ENCODE assay signal across 28 mouse cellular contexts in genomic region chr17:57243650-57244370, GRCm38 (mm10). TPM values are rescaled to one million over a fixed set of nuclear protein-coding genes. Genes with fewer than 3 reads are reported as not detected.
DNase-seq lines count a peak whose midpoint lies in the region; ATAC-seq and TF ChIP-seq lines count a peak whose summit lies in the region.
"Had no signal": no experiment of that assay in that cellular context is flagged by ENCODE, and none has a peak within 500 bp of the region (broad histone marks: within the 10 kb centered on the region; RNA-seq: fewer than 3 reads in every experiment).

No protein-coding gene starts in this region.

- no peak for TF ChIP-seq CTCF in liver, adult 2 months (IDR thresholded peaks at IDR 0.05; ENCODE audit: low read depth, low read length)

- 43% methylated on average over 10 of the region's 10 CpGs for WGBS in liver, adult 2 months
- 61% methylated on average over 10 of the region's 10 CpGs for WGBS in liver, embryonic 11.5 days
- WGBS in neural tube, embryonic 12.5 days = 78% methylated on average over 10 of the region's 10 CpGs
- WGBS in neural tube, embryonic 15.5 days = 82% methylated on average over 10 of the region's 10 CpGs

- ATAC-seq in liver, embryonic 11.5 days (replicated peaks; ENCODE audit: low FRiP score) = no peak
- no peak for ATAC-seq in neural tube, embryonic 12.5 days (ENCODE audit: low FRiP score, low read depth)
- no peak for ATAC-seq in neural tube, embryonic 15.5 days (ENCODE audit: low FRiP score)
- ATAC-seq: activated CD4-positive, CD25-positive, alpha-beta regulatory T cell, adult 4 months; CD4-positive, CD25-positive, alpha-beta regulatory T cell, adult 4 months; forebrain, embryonic 15.5 days; hindbrain, postnatal 0 days; inflammation-experienced regulatory T-cells, adult 6 months; intestine, embryonic 16.5 days had no signal

- no peaks in the 10 kb centered on the region for H3K79me2 ChIP-seq in liver, adult 2 months (ENCODE audit: control insufficient read depth, insufficient read depth, low read length)

- no peak overlapping the region for H3K9ac ChIP-seq in liver, adult 2 months (ENCODE audit: low read depth, low read length)
- no peak overlapping the region for H3K9ac ChIP-seq in liver, embryonic 11.5 days (ENCODE audit: low read depth, low read length)
- 0 out of 2 replicates have a peak overlapping the region, but pooled peaks have one; percentile 13 for H3K9ac ChIP-seq in neural tube, embryonic 12.5 days
- H3K9ac ChIP-seq in neural tube, embryonic 15.5 days (replicated peaks) = no peak overlapping the region
- H3K9ac ChIP-seq: forebrain, embryonic 15.5 days; heart, embryonic 12.5 days; heart, embryonic 15.5 days; hindbrain, embryonic 14.5 days had no signal

- no peaks in the 10 kb centered on the region for H3K36me3 ChIP-seq in liver, adult 2 months (ENCODE audit: control insufficient read depth, insufficient read depth, low read length)
- H3K36me3 ChIP-seq in liver, embryonic 11.5 days (ENCODE audit: control insufficient read depth, insufficient read depth, low read length) = peaks cover 13% of the 10 kb centered on the region
- peaks cover 21% of the 10 kb centered on the region for H3K36me3 ChIP-seq in neural tube, embryonic 12.5 days
- peaks cover 14% of the 10 kb centered on the region for H3K36me3 ChIP-seq in neural tube, embryonic 15.5 days

- TF ChIP-seq POLR2A in liver, adult 2 months (IDR thresholded peaks at IDR 0.05; ENCODE audit: extremely low read depth, insufficient read depth, low read length) = no peak

- H3K4me1 ChIP-seq in liver, adult 2 months (ENCODE audit: control insufficient read depth, insufficient read depth, low read length) = peaks cover 14% of the 10 kb centered on the region
- peaks cover 6% of the 10 kb centered on the region for H3K4me1 ChIP-seq in liver, embryonic 11.5 days (replicated peaks; ENCODE audit: control insufficient read depth, insufficient read depth, low read length)
- peaks cover 12% of the 10 kb centered on the region for H3K4me1 ChIP-seq in neural tube, embryonic 12.5 days
- H3K4me1 ChIP-seq in neural tube, embryonic 15.5 days = peaks cover 21% of the 10 kb centered on the region

- peak; percentile 2 for DNase-seq in gastrocnemius, postnatal 14 days
- DNase-seq in gastrocnemius, postnatal 36 days = no peak
- peak; percentile 76 for DNase-seq in liver, adult 2 months (ENCODE audit: extremely low read depth, low read depth, low spot score)
- DNase-seq in liver, embryonic 11.5 days (ENCODE audit: low spot score) = no peak
- no peak for DNase-seq in frontal cortex, postnatal 36 days (ENCODE audit: low spot score in 2 of 2)
- DNase-seq: adrenal gland, postnatal 10 days; adrenal gland, postnatal 36 days; cerebellum, adult 18-20 months; cerebellum, adult 9-10 months; cerebellum, postnatal 14 days; gastrocnemius, postnatal 25 days; heart, adult 18-20 months; heart, postnatal 10 days; heart, postnatal 4 days had no signal

- intact Hi-C loops in gastrocnemius, postnatal 14 days (cut with DNase I; ENCODE audit: low total_unique reads) = no loop called here
- intact Hi-C loops in gastrocnemius, postnatal 36 days (cut with DNase I) = no loop called here

- no peaks in the 10 kb centered on the region for H3K27me3 ChIP-seq in liver, adult 2 months (ENCODE audit: control insufficient read depth, insufficient read depth, low read length)
- H3K27me3 ChIP-seq in liver, embryonic 11.5 days (replicated peaks; ENCODE audit: control insufficient read depth, insufficient read depth, low read length) = no peaks in the 10 kb centered on the region
- no peaks in the 10 kb centered on the region for H3K27me3 ChIP-seq in neural tube, embryonic 12.5 days (replicated peaks)
- no peaks in the 10 kb centered on the region for H3K27me3 ChIP-seq in neural tube, embryonic 15.5 days (replicated peaks)
- H3K27me3 ChIP-seq: forebrain, embryonic 15.5 days; heart, embryonic 12.5 days; heart, embryonic 15.5 days had no signal

- no peak overlapping the region for H3K4me3 ChIP-seq in liver, adult 2 months (ENCODE audit: insufficient read depth, low read depth, low read length)
- H3K4me3 ChIP-seq in liver, embryonic 11.5 days (ENCODE audit: low read depth, low read length) = no peak overlapping the region
- no peak overlapping the region for H3K4me3 ChIP-seq in neural tube, embryonic 12.5 days
- H3K4me3 ChIP-seq in neural tube, embryonic 15.5 days (replicated peaks) = no peak overlapping the region
- H3K4me3 ChIP-seq: forebrain, embryonic 10.5 days; forebrain, embryonic 15.5 days; heart, embryonic 12.5 days; heart, embryonic 15.5 days had no signal

- no peaks in the 10 kb centered on the region for H3K9me3 ChIP-seq in liver, embryonic 11.5 days (ENCODE audit: control insufficient read depth, low read length)
- H3K9me3 ChIP-seq in neural tube, embryonic 12.5 days = peaks cover 3% of the 10 kb centered on the region; the same call in 1 of the 2 replicates
- no peaks in the 10 kb centered on the region for H3K9me3 ChIP-seq in neural tube, embryonic 15.5 days (replicated peaks)
- H3K9me3 ChIP-seq: forebrain, embryonic 15.5 days had no signal

- H3K4me2 ChIP-seq in liver, embryonic 11.5 days = no peak overlapping the region
- no peak overlapping the region for H3K4me2 ChIP-seq in neural tube, embryonic 12.5 days (replicated peaks)
- no peak overlapping the region for H3K4me2 ChIP-seq in neural tube, embryonic 15.5 days
- H3K4me2 ChIP-seq: forebrain, embryonic 15.5 days; heart, embryonic 12.5 days; heart, embryonic 15.5 days; hindbrain, embryonic 14.5 days had no signal

- no peak overlapping the region for H3K27ac ChIP-seq in liver, adult 2 months (replicated peaks; ENCODE audit: insufficient read depth, low read depth, low read length)
- H3K27ac ChIP-seq in liver, embryonic 11.5 days (ENCODE audit: low read depth, low read length) = no peak overlapping the region
- H3K27ac ChIP-seq in neural tube, embryonic 12.5 days = no peak overlapping the region
- H3K27ac ChIP-seq in neural tube, embryonic 15.5 days (replicated peaks) = no peak overlapping the region
- H3K27ac ChIP-seq: forebrain, embryonic 10.5 days; forebrain, embryonic 15.5 days; heart, embryonic 15.5 days; hindbrain, embryonic 14.5 days; hindbrain, postnatal 0 days had no signal

RNA-seq across cellular contexts. Expression of gene Gpr108, which starts 4.4 kb away (rescaled TPM):
- 10 to 100 TPM; 21.8 to 24.6 TPM for total RNA-seq in gastrocnemius, postnatal 14 days (2021)
- total RNA-seq in gastrocnemius, postnatal 36 days (2021) = 10 to 100 TPM; 20.5 to 22.6 TPM
- total RNA-seq in liver, adult 2 months (2014; rRNA removed) = 10.7 and 11.7 TPM in 2 replicates
- 19.3 and 23.7 TPM in 2 replicates for polyA plus RNA-seq in liver, adult 2 months (2012; rRNA removed)
- polyA plus RNA-seq in liver, embryonic 11.5 days (2014; fragmentation: Nextera tagmentation; extraction: Ambion mirVana) = 26.5 and 30.7 TPM in 2 replicates
- polyA plus RNA-seq in neural tube, embryonic 12.5 days (2016; fragmentation: Nextera tagmentation; extraction: Ambion mirVana) = 24.2 and 24.3 TPM in 2 replicates
- polyA plus RNA-seq in neural tube, embryonic 15.5 days (2015; fragmentation: Nextera tagmentation; extraction: Ambion mirVana) = 23.3 and 27.6 TPM in 2 replicates

RNA-seq across cellular contexts. Expression of gene Trip10, which starts 5.4 kb away (rescaled TPM):
- 10 to 100 TPM; 69.4 to 75.6 TPM for total RNA-seq in gastrocnemius, postnatal 14 days (2021)
- 100 to 1,000 TPM; 142 to 152 TPM for total RNA-seq in gastrocnemius, postnatal 36 days (2021)
- total RNA-seq in liver, adult 2 months (2014; rRNA removed) = 4.6 and 5.1 TPM in 2 replicates
- polyA plus RNA-seq in liver, adult 2 months (2012; rRNA removed) = 4.8 and 7.2 TPM in 2 replicates
- polyA plus RNA-seq in liver, embryonic 11.5 days (2014; fragmentation: Nextera tagmentation; extraction: Ambion mirVana) = 25.5 and 25.9 TPM in 2 replicates
- 19.7 and 20.6 TPM in 2 replicates for polyA plus RNA-seq in neural tube, embryonic 12.5 days (2016; fragmentation: Nextera tagmentation; extraction: Ambion mirVana)
- 9.3 and 15.9 TPM in 2 replicates for polyA plus RNA-seq in neural tube, embryonic 15.5 days (2015; fragmentation: Nextera tagmentation; extraction: Ambion mirVana)

RNA-seq across cellular contexts. Expression of gene C3, which starts 15.9 kb away (rescaled TPM):
- 1 to 10 TPM in 1 of 2 experiments, under 1 TPM in 1; 0.60 to 1.2 TPM for total RNA-seq in gastrocnemius, postnatal 14 days (2021)
- total RNA-seq in gastrocnemius, postnatal 36 days (2021) = 10 to 100 TPM; 11.8 TPM
- 5,384 and 7,708 TPM in 2 replicates for total RNA-seq in liver, adult 2 months (2014; rRNA removed)
- polyA plus RNA-seq in liver, adult 2 months (2012; rRNA removed) = 3,773 and 3,833 TPM in 2 replicates
- 71.7 and 82.8 TPM in 2 replicates for polyA plus RNA-seq in liver, embryonic 11.5 days (2014; fragmentation: Nextera tagmentation; extraction: Ambion mirVana)
- polyA plus RNA-seq in neural tube, embryonic 12.5 days (2016; fragmentation: Nextera tagmentation; extraction: Ambion mirVana) = 0.68 and 0.97 TPM in 2 replicates
- 3.7 and 4.0 TPM in 2 replicates for polyA plus RNA-seq in neural tube, embryonic 15.5 days (2015; fragmentation: Nextera tagmentation; extraction: Ambion mirVana)

RNA-seq across cellular contexts. Expression of gene Vav1, which starts 35.1 kb away (rescaled TPM):
- under 1 TPM; 0.66 to 0.93 TPM for total RNA-seq in gastrocnemius, postnatal 14 days (2021)
- total RNA-seq in gastrocnemius, postnatal 36 days (2021) = 1 to 10 TPM in 1 of 2 experiments, under 1 TPM in 1; 0.54 to 1.4 TPM
- 2.7 and 2.9 TPM in 2 replicates for total RNA-seq in liver, adult 2 months (2014; rRNA removed)
- 1.3 and 1.9 TPM in 2 replicates for polyA plus RNA-seq in liver, adult 2 months (2012; rRNA removed)
- 18.7 and 20.6 TPM in 2 replicates for polyA plus RNA-seq in liver, embryonic 11.5 days (2014; fragmentation: Nextera tagmentation; extraction: Ambion mirVana)
- polyA plus RNA-seq in neural tube, embryonic 12.5 days (2016; fragmentation: Nextera tagmentation; extraction: Ambion mirVana) = 1.8 and 2.0 TPM in 2 replicates
- 1.6 and 10.9 TPM in 2 replicates for polyA plus RNA-seq in neural tube, embryonic 15.5 days (2015; fragmentation: Nextera tagmentation; extraction: Ambion mirVana)
- polyA plus RNA-seq: C2C12 had no signal

RNA-seq across cellular contexts. Expression of gene Tnfsf14, which starts 49.8 kb away (rescaled TPM):
- total RNA-seq in gastrocnemius, postnatal 14 days (2021) = not detected
- under 1 TPM in 1 of 2 experiments, not detected in 1; 0.18 TPM for total RNA-seq in gastrocnemius, postnatal 36 days (2021)
- total RNA-seq in liver, adult 2 months (2014; rRNA removed) = 0.27 and 0.28 TPM in 2 replicates
- 0.42 and 0.75 TPM in 2 replicates for polyA plus RNA-seq in liver, adult 2 months (2012; rRNA removed)
- 0.73 and 1.2 TPM in 2 replicates for polyA plus RNA-seq in liver, embryonic 11.5 days (2014; fragmentation: Nextera tagmentation; extraction: Ambion mirVana)
- polyA plus RNA-seq in neural tube, embryonic 12.5 days (2016; fragmentation: Nextera tagmentation; extraction: Ambion mirVana) = 0.10 and 0.28 TPM in 2 replicates
- 0.37 TPM in 1 of 2 replicates, not detected in the other for polyA plus RNA-seq in neural tube, embryonic 15.5 days (2015; fragmentation: Nextera tagmentation; extraction: Ambion mirVana)
- total RNA-seq: gastrocnemius, adult 18-20 months; gastrocnemius, postnatal 25 days; heart, postnatal 10 days; heart, postnatal 4 days; hindbrain, postnatal 0 days had no signal
- polyA plus RNA-seq: C2C12; forebrain, embryonic 15.5 days; heart, embryonic 15.5 days; hindbrain, postnatal 0 days had no signal

Comparison
In these comparisons a context has a peak if more than half of its experiments do, and no peak if none do; other contexts are left out.
1. DNase-seq: peak in gastrocnemius, postnatal 14 days (single experiment) and liver, adult 2 months (single experiment); none in gastrocnemius, postnatal 36 days (0 of 2), liver, embryonic 11.5 days (single experiment) and frontal cortex, postnatal 36 days (0 of 2).
2. RNA of gene C3, which starts 15.9 kb away (polyA plus RNA-seq): 3,773 to 3,833 TPM in liver, adult 2 months; 71.7 to 82.8 TPM in liver, embryonic 11.5 days, 3.7 to 4.0 TPM in neural tube, embryonic 15.5 days and 0.68 to 0.97 TPM in neural tube, embryonic 12.5 days; every median in the first group is over 10 times any median in the second.